Mouse (Mus musculus) heart, embryonic 13.5 days (tissue): ENCODE measurements around the gene Gfpt1. TPM values are rescaled to one million over a fixed set of nuclear protein-coding genes. Genes with fewer than 3 reads are reported as not detected.
A peak's percentile ranks its signal among the peaks of the same experiment; 100 is the strongest.
"Not testable (repeated sequence)": the region's sequence is repeated elsewhere in the genome, so short reads cannot be mapped to it uniquely, and the experiment has no call there.

Experiments used
- ATAC-seq: fragments of 200-750 bp; cut with Nextera tagmentation; 2 replicates; pipeline ENCODE4 v1.8.0; 2017; ENCODE audit warnings: moderate TSS enrichment; ENCODE audit not compliant: insufficient number of reproducible peaks, low FRiP score, low TSS enrichment; ENCODE audit errors: extremely low read depth
- H3K27ac ChIP-seq: fragments of 300-500 bp; sonication (generic); replicated peaks from 2 replicates; pipeline ENCODE4 v1.5.1; 2015; ENCODE audit warnings: moderate library complexity, mild to moderate bottlenecking, inconsistent platforms
- H3K27me3 ChIP-seq: fragments of 300-500 bp; sonication (generic); replicated peaks from 2 replicates; pipeline ENCODE4 v1.6.1; 2015; ENCODE audit warnings: mild to moderate bottlenecking, inconsistent platforms
- H3K36me3 ChIP-seq: fragments of 300-500 bp; sonication (generic); 2 replicates; pipeline ENCODE4 v1.6.1; 2015; ENCODE audit warnings: mild to moderate bottlenecking, inconsistent platforms
- H3K4me1 ChIP-seq: fragments of 300-500 bp; sonication (generic); 2 replicates; pipeline ENCODE4 v1.6.1; 2015; ENCODE audit warnings: inconsistent platforms
- H3K4me2 ChIP-seq: fragments of 300-500 bp; sonication (generic); 2 replicates; pipeline ENCODE4 v1.6.1; 2015; ENCODE audit warnings: inconsistent platforms, mild to moderate bottlenecking, moderate library complexity
- H3K4me3 ChIP-seq: fragments of 300-500 bp; sonication (generic); 2 replicates; pipeline ENCODE4 v1.5.1; 2015; ENCODE audit warnings: moderate library complexity, mild to moderate bottlenecking, inconsistent platforms
- H3K9ac ChIP-seq: fragments of 300-500 bp; sonication (generic); 2 replicates; pipeline ENCODE4 v1.6.1; 2015; ENCODE audit warnings: inconsistent platforms, mild to moderate bottlenecking, moderate library complexity
- H3K9me3 ChIP-seq: fragments of 300-500 bp; sonication (generic); 2 replicates; pipeline ENCODE4 v1.6.1; 2016; ENCODE audit warnings: inconsistent platforms
- WGBS: fragments of 180-500 bp; shearing (Covaris S2); methylation state at CpG from one replicate; pipeline ENCODE4 v1.1.7; 2015; ENCODE audit warnings: mixed read lengths; 5-methylcytosine and 5-hydroxymethylcytosine counted together
- polyA plus RNA-seq: library from polyadenylated mRNA; unstranded; fragments of >200 nt; fragmentation: Nextera tagmentation; extraction: Ambion mirVana; gene quantifications from 2 replicates; pipeline ENCODE4 v1.2.1, GENCODE M21; 2015

The Gfpt1 gene
- polyA plus RNA-seq, 1 experiment from 2014 or later, result 11.7 TPM

DNA sequence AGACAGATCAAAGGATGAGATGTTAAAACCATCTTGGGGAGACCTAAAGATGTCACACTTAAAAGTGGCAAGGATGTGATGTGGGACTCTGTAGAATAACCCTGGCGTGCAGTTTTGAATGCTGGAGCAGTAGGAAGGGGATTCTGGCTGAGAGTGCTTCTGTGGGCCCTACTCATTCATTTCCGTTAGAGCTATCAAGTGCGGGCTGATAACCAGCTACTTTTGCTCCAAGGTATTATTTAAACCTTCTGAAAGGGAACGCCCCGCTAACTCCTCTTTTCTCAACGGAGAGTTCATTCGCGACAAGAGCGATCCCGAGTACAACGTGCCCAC lies 676 bp upstream of the Gfpt1 start:
- Histone ChIP-seq H3K4me2 (peak overlapping the region; percentile 81), H3K27me3 (no peaks in the 10 kb centered on the region), H3K4me3 (peak overlapping the region; percentile 93), H3K9me3 (no peaks in the 10 kb centered on the region), H3K27ac (peak overlapping the region; percentile 99), H3K36me3 (0 out of 2 replicates have a peak, but pooled peaks cover under 1% of the 10 kb centered on the region), H3K4me1 (peaks cover 32% of the 10 kb centered on the region), H3K9ac (peak overlapping the region; percentile 98)
- WGBS, result under 1% methylated on average over 11 of the region's 11 CpGs
- no peak for ATAC-seq

- ATAC-seq, result no peak; the same call in 1 of the 2 replicates
- peak overlapping the region; percentile 93 for H3K4me3 ChIP-seq
- no peaks in the 10 kb centered on the region for H3K27me3 ChIP-seq
- H3K4me1 ChIP-seq, result peaks cover 32% of the 10 kb centered on the region
- no peaks in the 10 kb centered on the region for H3K9me3 ChIP-seq
- WGBS, result under 1% methylated on average over 9 of the region's 9 CpGs
- peaks cover 10% of the 10 kb centered on the region for H3K36me3 ChIP-seq
- H3K27ac ChIP-seq, result peak overlapping the region; percentile 99
- H3K4me2 ChIP-seq, result peak overlapping the region; percentile 81
- H3K9ac ChIP-seq, result peak overlapping the region; percentile 98
Measured at GRCm38 (mm10) chr6:87043131-87043516, 478 bp downstream of the Gfpt1 start.

GRCm38 (mm10) chr6:87044895-87045294 lies 2.2 kb downstream of the Gfpt1 start:
- WGBS, result 71% methylated on average over 2 of the region's 2 CpGs
- no peak overlapping the region for H3K4me3 ChIP-seq
- H3K27ac ChIP-seq, result no peak overlapping the region
- ATAC-seq, result no peak
- H3K4me1 ChIP-seq, result peaks cover 32% of the 10 kb centered on the region
- H3K36me3 ChIP-seq, result peaks cover 24% of the 10 kb centered on the region
- no peaks in the 10 kb centered on the region for H3K27me3 ChIP-seq
- H3K9me3 ChIP-seq, result no peaks in the 10 kb centered on the region
- no peak overlapping the region for H3K9ac ChIP-seq
- peak overlapping the region; percentile 16; the same call in 1 of the 2 replicates for H3K4me2 ChIP-seq

GRCm38 (mm10) chr6:87045507-87045906 lies 2.9 kb downstream of the Gfpt1 start:
- Histone ChIP-seq H3K9ac (no peak overlapping the region), H3K36me3 (peaks cover 24% of the 10 kb centered on the region), H3K27ac (no peak overlapping the region), H3K27me3 (no peaks in the 10 kb centered on the region), H3K9me3 (no peaks in the 10 kb centered on the region), H3K4me1 (peaks cover 32% of the 10 kb centered on the region), H3K4me2 (no peak overlapping the region), H3K4me3 (no peak overlapping the region)
- 84% methylated on average over 3 of the region's 3 CpGs for WGBS
- ATAC-seq, result no peak

- H3K4me3 ChIP-seq, H3K4me2 ChIP-seq, H3K27me3 ChIP-seq, H3K27ac ChIP-seq, H3K9ac ChIP-seq, H3K9me3 ChIP-seq, ATAC-seq: not testable (repeated sequence)
- peaks cover 17% of the 10 kb centered on the region for H3K4me1 ChIP-seq
- WGBS, result 98% methylated on average over 7 of the region's 7 CpGs
- peaks cover 54% of the 10 kb centered on the region for H3K36me3 ChIP-seq
Measured at GRCm38 (mm10) chr6:87048712-87049111, 6.1 kb downstream of the Gfpt1 start.

DNA sequence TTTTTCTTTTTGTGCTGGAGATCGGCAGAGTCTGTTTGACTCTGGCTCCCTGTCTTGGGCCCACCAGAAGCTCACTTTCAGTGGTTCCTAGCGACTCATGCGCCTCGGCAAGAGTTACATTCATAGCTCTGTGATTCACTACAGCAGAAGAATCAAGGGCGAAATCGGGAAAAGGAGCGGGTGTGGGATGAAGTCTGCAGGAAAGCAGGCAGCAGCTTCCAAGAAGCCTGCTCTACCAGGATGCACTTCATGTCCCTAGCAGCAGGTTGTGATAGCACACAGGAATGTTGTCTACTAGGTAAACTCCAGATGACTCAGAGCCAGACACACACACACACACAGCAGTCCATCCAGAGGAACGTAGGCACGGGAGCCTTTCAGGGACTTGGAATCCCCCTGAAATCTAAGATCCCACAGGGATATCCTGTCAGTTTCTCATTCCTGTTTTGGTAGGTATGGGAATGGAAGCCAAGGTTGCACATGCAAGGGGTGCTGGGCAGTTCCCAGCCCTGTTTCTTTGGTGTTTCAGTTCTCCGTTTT lies 9.3 kb downstream of the Gfpt1 start:
- Histone ChIP-seq H3K9ac (no peak overlapping the region), H3K36me3 (peaks cover 83% of the 10 kb centered on the region), H3K9me3 (no peaks in the 10 kb centered on the region), H3K4me2 (no peak overlapping the region), H3K27ac (no peak overlapping the region), H3K4me1 (no peaks in the 10 kb centered on the region), H3K4me3 (no peak overlapping the region), H3K27me3 (no peaks in the 10 kb centered on the region)
- no peak for ATAC-seq
- WGBS, result 82% methylated on average over 10 of the region's 10 CpGs

DNA sequence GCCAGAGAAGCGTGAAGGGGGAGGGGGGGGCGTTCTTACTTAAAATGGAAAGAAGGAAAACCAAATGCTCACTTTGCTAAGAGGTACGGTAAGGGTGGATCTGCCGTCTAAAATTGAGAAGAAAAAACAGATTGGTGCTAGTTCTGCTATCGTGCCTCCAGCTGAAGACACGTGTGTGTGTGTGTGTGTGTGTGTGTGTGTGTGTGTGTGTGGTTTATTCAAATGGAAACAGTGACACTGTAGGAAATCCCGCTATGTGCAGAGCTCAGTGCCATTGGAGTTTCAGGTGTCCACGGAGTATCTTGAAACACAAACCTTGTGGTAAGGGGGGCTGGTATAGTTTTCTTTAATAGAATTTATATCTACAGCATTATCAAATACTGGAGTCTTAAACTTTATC lies 11.5 kb downstream of the Gfpt1 start:
- Histone ChIP-seq H3K9ac (no peak overlapping the region), H3K4me3 (no peak overlapping the region), H3K36me3 (peaks cover 86% of the 10 kb centered on the region), H3K9me3 (no peaks in the 10 kb centered on the region), H3K27ac (no peak overlapping the region), H3K4me2 (no peak overlapping the region), H3K27me3 (no peaks in the 10 kb centered on the region), H3K4me1 (no peaks in the 10 kb centered on the region)
- no peak for ATAC-seq
- WGBS, result 87% methylated on average over 8 of the region's 8 CpGs

DNA sequence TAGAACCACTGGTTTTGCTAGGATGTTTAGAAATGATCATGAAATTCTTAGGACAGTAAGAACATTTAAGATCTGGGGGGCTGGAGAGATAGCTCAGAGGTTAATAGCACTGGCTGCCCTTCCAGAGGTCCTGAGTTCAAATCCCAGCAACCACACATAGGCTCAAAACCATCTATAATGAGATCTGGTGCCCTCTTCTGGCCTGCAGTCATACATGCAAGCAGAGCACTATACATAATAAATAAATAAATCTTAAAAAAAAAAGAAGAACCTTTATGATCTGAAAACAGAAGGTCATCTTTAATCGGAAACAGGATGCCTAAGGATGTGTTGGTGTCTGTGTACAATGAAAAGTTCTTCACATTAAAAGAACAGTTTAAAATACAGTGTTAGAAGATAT lies 17.1 kb downstream of the Gfpt1 start:
- Histone ChIP-seq H3K4me3 (no peak overlapping the region), H3K4me1 (no peaks in the 10 kb centered on the region), H3K27ac (no peak overlapping the region), H3K4me2 (no peak overlapping the region), H3K9me3 (no peaks in the 10 kb centered on the region), H3K36me3 (peaks cover 95% of the 10 kb centered on the region), H3K27me3 (no peaks in the 10 kb centered on the region), H3K9ac (no peak overlapping the region)
- no peak for ATAC-seq
- WGBS, result 91% methylated on average over 1 of the region's 1 CpGs

DNA sequence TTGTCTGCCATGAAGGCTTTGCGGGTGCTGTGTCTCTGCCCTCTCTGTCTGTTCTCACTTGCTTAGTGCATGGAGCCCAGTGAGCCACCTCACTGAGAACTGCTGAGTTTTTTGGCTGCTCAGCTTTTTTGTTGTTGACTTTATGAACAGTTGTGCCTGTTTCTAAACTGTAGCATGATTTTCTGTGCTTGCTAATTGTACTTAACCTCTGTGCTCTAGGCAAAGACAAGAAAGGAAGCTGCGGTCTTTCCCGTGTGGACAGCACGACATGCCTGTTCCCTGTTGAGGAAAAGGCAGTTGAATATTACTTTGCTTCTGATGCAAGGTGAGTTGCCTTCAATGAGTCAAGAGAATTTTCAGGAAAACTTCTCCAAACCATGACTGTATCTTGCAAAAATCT lies 20.9 kb downstream of the Gfpt1 start:
- Histone ChIP-seq H3K9ac (no peak overlapping the region), H3K27ac (no peak overlapping the region), H3K4me2 (no peak overlapping the region), H3K36me3 (peaks cover 97% of the 10 kb centered on the region), H3K4me1 (peaks cover 1% of the 10 kb centered on the region; the same call in 1 of the 2 replicates), H3K4me3 (no peak overlapping the region), H3K27me3 (no peaks in the 10 kb centered on the region), H3K9me3 (no peaks in the 10 kb centered on the region)
- WGBS, result 86% methylated on average over 4 of the region's 4 CpGs
- ATAC-seq, result no peak

DNA sequence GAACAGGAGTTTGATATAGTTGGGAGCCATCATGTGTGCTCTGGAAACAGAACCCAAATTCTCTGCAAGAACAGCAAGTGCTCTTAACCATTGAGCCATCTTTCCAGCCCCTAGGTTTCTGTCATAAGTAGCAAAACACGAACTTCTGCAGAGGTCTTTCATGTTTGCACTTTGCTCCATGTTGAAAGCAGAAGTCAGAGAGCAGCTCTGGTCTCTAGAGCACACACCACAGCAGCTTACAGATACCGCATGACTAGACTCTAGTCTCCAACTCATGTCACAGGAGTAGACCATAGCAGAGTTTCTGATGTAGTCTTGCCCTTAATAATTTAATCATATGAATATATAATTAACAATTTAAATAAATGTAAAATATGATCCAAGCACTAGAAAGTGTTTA lies 25.6 kb downstream of the Gfpt1 start:
- ATAC-seq, result no peak
- Histone ChIP-seq H3K4me3 (no peak overlapping the region), H3K27me3 (no peaks in the 10 kb centered on the region), H3K36me3 (peaks cover 95% of the 10 kb centered on the region), H3K27ac (no peak overlapping the region), H3K9ac (no peak overlapping the region), H3K4me2 (no peak overlapping the region), H3K9me3 (no peaks in the 10 kb centered on the region), H3K4me1 (peaks cover 17% of the 10 kb centered on the region)
- WGBS, result 76% methylated on average over 2 of the region's 2 CpGs

- no peak overlapping the region for H3K4me3 ChIP-seq
- peaks cover 24% of the 10 kb centered on the region for H3K4me1 ChIP-seq
- H3K27ac ChIP-seq, result no peak overlapping the region
- no peaks in the 10 kb centered on the region for H3K9me3 ChIP-seq
- peaks cover 94% of the 10 kb centered on the region for H3K36me3 ChIP-seq
- no peak overlapping the region for H3K4me2 ChIP-seq
- H3K9ac ChIP-seq, result no peak overlapping the region
- WGBS, result 59% methylated on average over 7 of the region's 7 CpGs
- no peak for ATAC-seq
- no peaks in the 10 kb centered on the region for H3K27me3 ChIP-seq
Measured at GRCm38 (mm10) chr6:87069195-87069900, 26.7 kb downstream of the Gfpt1 start.

GRCm38 (mm10) chr6:87070641-87071040 lies 28.0 kb downstream of the Gfpt1 start:
- H3K4me2 ChIP-seq, result no peak overlapping the region
- H3K9me3 ChIP-seq, result no peaks in the 10 kb centered on the region
- H3K27me3 ChIP-seq, result no peaks in the 10 kb centered on the region
- H3K27ac ChIP-seq, result no peak overlapping the region
- peaks cover 32% of the 10 kb centered on the region for H3K4me1 ChIP-seq
- no peak overlapping the region for H3K4me3 ChIP-seq
- 89% methylated on average over 4 of the region's 4 CpGs for WGBS
- H3K9ac ChIP-seq, result no peak overlapping the region
- ATAC-seq, result no peak
- H3K36me3 ChIP-seq, result peaks cover 82% of the 10 kb centered on the region
